Mouse (Mus musculus): ENCODE measurements at regions not wholly inside any gene's neighbourhood (a gene's known extent, or its start where the extent isn't known, plus 50 kb on each side); places are given as distances from the start of the nearest gene placed in this dataset.

DNA sequence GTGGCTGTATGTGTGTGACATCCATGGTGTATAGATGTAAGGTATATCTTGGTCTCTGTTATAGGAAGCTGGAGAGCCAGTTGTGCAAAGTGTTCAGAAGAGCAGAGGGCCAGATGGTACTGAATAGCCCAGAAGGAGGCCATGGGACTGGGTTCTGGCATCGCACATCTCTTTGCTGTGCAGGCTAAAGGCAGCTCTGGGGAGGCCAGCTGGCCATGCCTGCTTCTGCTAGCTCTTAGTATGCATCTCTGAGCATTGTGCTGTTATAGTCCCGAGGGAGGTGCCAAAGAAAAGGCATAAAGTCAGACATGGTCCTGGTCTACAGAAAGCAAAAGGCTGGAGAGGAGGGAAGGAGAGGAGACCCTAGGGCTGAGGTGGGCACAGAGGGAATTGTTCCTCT, 235.1 kb upstream of the Chd6 start:
- TF ChIP-seq ZNF384 (IDR thresholded peaks at IDR 0.05; ENCODE audit: low read depth, low read length) (no peak), CTCF (IDR thresholded peaks at IDR 0.05 in 2 of 3, conservative IDR thresholded peaks at IDR 0.05 in 1 of 3; ENCODE audit: control insufficient read depth in 1 of 3, insufficient read depth in 1 of 3, low read depth in 2 of 3, low read length in 3 of 3, poor library complexity in 1 of 3, severe bottlenecking in 1 of 3) (no peak), RCOR1 (IDR thresholded peaks at IDR 0.05; ENCODE audit: low read depth, low read length) (no peak), RAD21 (IDR thresholded peaks at IDR 0.05; ENCODE audit: low read depth, low read length) (no peak), MAFK (IDR thresholded peaks at IDR 0.05; ENCODE audit: borderline replicate concordance, low read depth, low read length) (no peak), NRF1 (IDR thresholded peaks at IDR 0.05; ENCODE audit: insufficient read depth, low read depth, low read length, poor library complexity, severe bottlenecking) (no peak), ZC3H11A (IDR thresholded peaks at IDR 0.05; ENCODE audit: low read depth, low read length) (no peak)
